Mouse (Mus musculus) olfactory bulb, adult 2 months (tissue): ENCODE measurements around the gene Wdcp. TPM values are rescaled to one million over a fixed set of nuclear protein-coding genes. Genes with fewer than 3 reads are reported as not detected.

Experiments
- H3K27ac ChIP-seq: fragments of 200-500 bp; 2 replicates; pipeline ENCODE4 v1.5.1; 2012; ENCODE audit warnings: low read depth, low read length; ENCODE audit not compliant: insufficient read depth
- H3K4me1 ChIP-seq: fragments of 200-500 bp; 2 replicates; pipeline ENCODE4 v1.6.1; 2012; ENCODE audit warnings: low read length; ENCODE audit not compliant: control insufficient read depth, insufficient read depth
- H3K4me3 ChIP-seq: fragments of 200-500 bp; 2 replicates; pipeline ENCODE4 v1.5.1; 2012; ENCODE audit warnings: mild to moderate bottlenecking, low read depth, low read length, moderate library complexity; ENCODE audit not compliant: insufficient read depth
- CTCF ChIP-seq: fragments of 200-500 bp; IDR thresholded peaks from 2 replicates; pipeline ENCODE4 v1.5.1; 2012; ENCODE audit warnings: low read depth, mild to moderate bottlenecking, low read length, moderate library complexity; ENCODE audit not compliant: insufficient read depth
- POLR2A ChIP-seq: fragments of 200-500 bp; IDR thresholded peaks from 2 replicates; pipeline ENCODE4 v1.6.1; 2012; ENCODE audit warnings: mild to moderate bottlenecking, low read depth, low read length, moderate library complexity; ENCODE audit not compliant: insufficient read depth
- WGBS: fragments of 180-500 bp; shearing (Covaris S2); methylation state at CpG from one replicate; pipeline ENCODE4 v1.1.7; 2018; 5-methylcytosine and 5-hydroxymethylcytosine counted together
- polyA plus RNA-seq: library from polyadenylated mRNA; stranded (reverse); fragments of >200 nt; gene quantifications from 2 replicates; pipeline ENCODE4 v1.2.4, GENCODE M21; 2012; ENCODE audit warnings: low replicate concordance; ENCODE audit not compliant: missing spikeins, insufficient read depth, insufficient read length

Wdcp gene
- polyA plus RNA-seq, 1 experiment = not detected

- TF ChIP-seq POLR2A (no peak), CTCF (no peak)
Observed at GRCm38 (mm10) chr12:4836959-4837358, 6.1 kb upstream of the Wdcp start.

GRCm38 (mm10) chr12:4840010-4840409 is 3.1 kb upstream of the Wdcp start:
- H3K27ac ChIP-seq = no peak overlapping the region
- 67% methylated on average over 6 of the region's 6 CpGs for WGBS

More at GRCm38 (mm10) chr12:4836959-4837358, 6.1 kb upstream of the Wdcp start:
- Histone ChIP-seq H3K4me1 (peaks cover 7% of the 10 kb centered on the region), H3K27ac (no peak overlapping the region), H3K4me3 (no peak overlapping the region)
- 73% methylated on average over 4 of the region's 4 CpGs for WGBS

GRCm38 (mm10) chr12:4840741-4841140 is 2.4 kb upstream of the Wdcp start:
- peaks cover 7% of the 10 kb centered on the region for H3K4me1 ChIP-seq
- no peak for TF ChIP-seq POLR2A
- TF ChIP-seq CTCF = no peak
- H3K27ac ChIP-seq = no peak overlapping the region
- WGBS = 3% methylated on average over 11 of the region's 11 CpGs
- peak overlapping the region; percentile 96 for H3K4me3 ChIP-seq

More at GRCm38 (mm10) chr12:4840010-4840409, 3.1 kb upstream of the Wdcp start:
- Histone ChIP-seq H3K4me3 (no peak overlapping the region), H3K4me1 (peaks cover 7% of the 10 kb centered on the region)
- TF ChIP-seq POLR2A = no peak
- TF ChIP-seq CTCF = no peak

- peak within 1 kb of the TSS; percentile 96 for H3K4me3 ChIP-seq
- no peak within 1 kb of the TSS for H3K27ac ChIP-seq
- WGBS = under 1% methylated on average over 37 of the region's 37 CpGs
- peaks cover 7% of the 10 kb centered on the region for H3K4me1 ChIP-seq
- TF ChIP-seq POLR2A (no peak), CTCF (no peak)
Observed at GRCm38 (mm10) chr12:4841392-4841887, 1.7 kb upstream of the Wdcp start, which contains the start of gene Fkbp1b. Fkbp1b (minus strand) TSS chr12:4841591.

DNA sequence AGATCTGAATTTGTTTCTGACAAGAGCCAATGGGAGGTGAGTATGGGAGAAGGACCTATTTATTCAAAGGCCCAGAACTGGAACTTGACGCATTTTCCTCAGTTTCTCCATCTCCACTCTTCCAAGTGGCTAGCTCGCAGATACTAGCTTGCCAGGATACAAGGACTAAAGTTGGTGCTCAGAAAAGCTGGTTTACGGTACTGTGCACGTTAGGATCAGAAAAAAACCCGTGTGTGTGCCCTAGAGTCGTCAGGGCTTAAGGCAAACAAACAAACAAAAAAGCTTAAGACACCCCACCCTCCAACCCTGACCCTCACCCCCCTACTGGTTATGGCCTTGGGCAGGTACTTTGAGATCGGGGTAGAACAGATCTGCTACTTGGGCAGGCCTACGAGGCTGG is 647 bp upstream of the Wdcp start:
- no peak overlapping the region for H3K27ac ChIP-seq
- TF ChIP-seq CTCF (no peak), POLR2A (no peak)
- WGBS = 91% methylated on average over 8 of the region's 8 CpGs
- no peak overlapping the region for H3K4me3 ChIP-seq
- H3K4me1 ChIP-seq = peaks cover 7% of the 10 kb centered on the region

DNA sequence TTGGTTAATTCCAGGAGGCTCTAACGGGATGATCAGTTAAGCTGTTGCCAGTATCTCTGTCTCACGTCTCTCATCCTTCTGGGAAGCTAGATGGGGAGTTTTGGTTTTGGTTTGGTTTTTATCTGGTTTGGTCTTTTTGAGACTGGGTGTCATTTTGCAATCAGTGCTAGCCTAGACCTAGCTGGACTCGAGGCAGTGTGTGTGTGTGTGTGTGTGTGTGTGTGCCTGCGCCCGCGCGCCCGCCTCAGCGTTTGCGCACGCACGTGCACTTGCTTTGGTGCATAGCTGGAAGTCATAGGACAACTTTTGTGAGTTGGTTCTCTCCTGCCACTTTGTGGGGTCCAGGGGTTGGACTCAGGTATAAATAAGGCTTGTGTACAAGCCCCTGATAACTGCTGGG is 638 bp downstream of the Wdcp start:
- under 1% methylated on average over 12 of the region's 12 CpGs for WGBS
- TF ChIP-seq CTCF (no peak), POLR2A (no peak)
- peak overlapping the region; percentile 95 for H3K4me3 ChIP-seq
- peaks cover 7% of the 10 kb centered on the region for H3K4me1 ChIP-seq
- no peak overlapping the region for H3K27ac ChIP-seq

- Histone ChIP-seq H3K4me3 (no peak overlapping the region), H3K4me1 (0 out of 2 replicates have a peak, but pooled peaks cover 4% of the 10 kb centered on the region), H3K27ac (no peak overlapping the region)
- over 99% methylated on average over 5 of the region's 5 CpGs for WGBS
- no peak for TF ChIP-seq CTCF
- no peak for TF ChIP-seq POLR2A
Observed at GRCm38 (mm10) chr12:4856160-4856559, 13.1 kb downstream of the Wdcp start.

DNA sequence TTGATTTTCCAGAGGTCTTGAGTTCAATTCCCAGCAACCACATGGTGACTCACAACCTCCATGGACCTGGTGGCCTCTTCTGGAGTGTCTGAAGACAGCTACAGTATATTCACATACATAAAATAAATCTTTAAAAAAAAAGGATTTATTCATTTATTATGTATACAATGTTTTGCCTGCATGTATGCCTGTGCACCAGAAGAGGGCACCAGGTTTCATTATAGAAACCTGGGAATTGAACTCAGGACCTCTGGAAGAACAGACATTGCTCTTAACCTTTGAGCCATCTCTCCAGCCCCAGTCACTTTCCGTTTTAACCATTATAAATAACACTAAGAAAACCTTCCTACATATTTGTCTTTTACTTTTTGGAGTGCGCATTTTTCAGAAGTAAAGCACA is 13.7 kb downstream of the Wdcp start:
- 98% methylated on average over 2 of the region's 2 CpGs for WGBS
- Histone ChIP-seq H3K27ac (no peak overlapping the region), H3K4me1 (0 out of 2 replicates have a peak, but pooled peaks cover under 1% of the 10 kb centered on the region), H3K4me3 (no peak overlapping the region)
- TF ChIP-seq POLR2A (no peak), CTCF (no peak)

DNA sequence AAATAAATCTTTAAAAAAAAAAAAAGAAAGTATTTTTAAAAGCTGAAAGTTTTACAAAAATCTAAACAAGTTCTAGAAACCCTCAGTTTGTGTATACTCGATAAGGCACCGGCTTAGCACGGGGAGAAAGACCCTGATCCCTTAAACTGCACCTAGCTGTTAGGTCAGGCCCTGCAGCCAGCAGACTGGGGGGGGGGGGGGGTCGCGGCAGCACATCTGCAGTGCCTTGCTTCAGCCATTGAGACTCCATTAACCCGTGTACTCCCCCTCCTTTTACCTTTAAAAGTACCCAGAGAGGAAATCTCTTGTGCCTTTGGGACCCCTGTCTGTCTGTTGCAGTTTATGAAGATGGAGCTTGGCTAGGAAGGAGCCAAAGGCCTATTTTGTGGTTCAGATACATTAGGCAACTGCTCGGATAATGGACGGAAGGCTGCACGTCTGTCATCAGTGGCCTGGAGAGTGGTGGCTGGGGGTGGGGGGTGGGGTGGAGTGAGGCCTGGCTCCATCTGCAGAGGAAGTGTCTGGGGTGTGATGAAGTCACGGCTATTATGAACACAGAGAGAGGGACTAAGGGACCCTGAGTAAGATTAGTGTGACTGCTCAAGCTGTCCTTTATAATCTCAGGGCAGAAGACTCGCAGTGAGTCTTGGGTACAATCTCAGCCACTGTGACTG is 16.3 kb downstream of the Wdcp start:
- Histone ChIP-seq H3K27ac (no peak overlapping the region), H3K4me3 (no peak overlapping the region), H3K4me1 (peaks cover 4% of the 10 kb centered on the region)
- 73% methylated on average over 11 of the region's 11 CpGs for WGBS
- no peak for TF ChIP-seq CTCF
- TF ChIP-seq POLR2A = no peak

GRCm38 (mm10) chr12:4862672-4863071 is 19.6 kb downstream of the Wdcp start:
- TF ChIP-seq POLR2A (no peak), CTCF (no peak)
- H3K4me3 ChIP-seq = no peak overlapping the region

More at GRCm38 (mm10) chr12:4862672-4863071, 19.6 kb downstream of the Wdcp start:
- Histone ChIP-seq H3K4me1 (peaks cover 6% of the 10 kb centered on the region), H3K27ac (no peak overlapping the region)
- WGBS = 94% methylated on average over 4 of the region's 4 CpGs
